Comparison of ENCODE assay signal across 12 mouse cellular contexts in the genomic region with DNA sequence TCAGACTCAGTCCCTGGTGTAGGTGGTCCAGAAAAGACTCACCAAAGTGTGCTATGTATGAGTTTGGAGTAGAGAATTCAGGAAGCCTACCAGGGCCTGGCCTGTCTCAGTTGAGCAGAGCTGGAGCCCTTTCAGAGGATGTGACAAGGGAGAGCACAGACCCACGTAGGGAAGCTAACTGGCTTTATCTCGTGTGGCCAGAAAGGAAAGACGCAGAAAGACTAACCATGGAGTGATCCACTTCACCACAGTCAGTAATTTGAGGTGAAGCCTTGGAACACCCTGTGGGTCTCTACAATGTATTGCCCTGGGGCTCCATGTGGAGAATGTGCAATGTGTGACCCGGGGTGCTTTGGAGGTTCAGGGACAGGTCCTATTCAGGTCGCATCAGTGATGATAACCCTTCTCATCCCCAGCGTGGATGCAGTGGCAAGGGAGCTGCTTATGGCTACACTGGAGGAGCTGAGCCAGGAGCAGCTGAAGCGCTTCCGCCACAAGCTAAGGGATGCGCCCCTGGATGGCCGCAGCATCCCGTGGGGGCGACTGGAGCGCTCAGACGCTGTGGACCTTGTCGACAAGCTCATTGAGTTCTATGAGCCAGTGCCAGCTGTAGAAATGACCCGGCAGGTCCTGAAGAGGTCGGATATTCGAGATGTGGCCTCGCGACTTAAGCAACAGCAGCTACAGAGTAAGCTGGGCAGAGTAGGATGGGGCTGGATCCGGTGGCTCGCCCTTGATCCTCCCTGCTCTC. TPM values are rescaled to one million over a fixed set of nuclear protein-coding genes. Genes with fewer than 3 reads are reported as not detected.
DNase-seq lines count a peak whose midpoint lies in the region; ATAC-seq and TF ChIP-seq lines count a peak whose summit lies in the region.
"Had no signal": no experiment of that assay in that cellular context is flagged by ENCODE, and none has a peak within 500 bp of the region (broad histone marks: within the 10 kb centered on the region; RNA-seq: fewer than 3 reads in every experiment).

No protein-coding gene starts in this region.

- DNase-seq in kidney, adult 11 months, result peak; percentile 37
- no peak for DNase-seq in kidney, adult 18-20 months
- DNase-seq in embryonic facial prominence, embryonic 10.5 days (ENCODE audit: low spot score), result no peak
- no peak for DNase-seq in midbrain, embryonic 14.5 days
- DNase-seq in gastrocnemius, postnatal 25 days, result no peak
- DNase-seq in heart, embryonic 10.5 days (ENCODE audit: low spot score), result no peak
- no peak for DNase-seq in lung, adult 2 months
- DNase-seq: B cell, adult 2 months had no signal

- H3K27me3 ChIP-seq in embryonic facial prominence, embryonic 10.5 days (replicated peaks; ENCODE audit: low read depth, poor library complexity, severe bottlenecking), result peaks cover 88% of the 10 kb centered on the region
- H3K27me3 ChIP-seq in intestine, embryonic 15.5 days (replicated peaks), result peaks cover 40% of the 10 kb centered on the region
- peaks cover 49% of the 10 kb centered on the region for H3K27me3 ChIP-seq in midbrain, embryonic 14.5 days (ENCODE audit: control insufficient read depth, insufficient read depth, low read length)
- peaks cover 90% of the 10 kb centered on the region for H3K27me3 ChIP-seq in heart, embryonic 10.5 days (ENCODE audit: insufficient read depth, poor library complexity, severe bottlenecking)

- WGBS in embryonic facial prominence, embryonic 10.5 days, result 29% methylated on average over 22 of the region's 22 CpGs
- WGBS in intestine, embryonic 15.5 days, result 34% methylated on average over 22 of the region's 22 CpGs
- 24% methylated on average over 22 of the region's 22 CpGs for WGBS in midbrain, embryonic 14.5 days
- 28% methylated on average over 22 of the region's 22 CpGs for WGBS in heart, embryonic 10.5 days
- WGBS in lung, adult 2 months, result 31% methylated on average over 22 of the region's 22 CpGs

- no peaks in the 10 kb centered on the region for H3K36me3 ChIP-seq in embryonic facial prominence, embryonic 10.5 days (replicated peaks)
- no peaks in the 10 kb centered on the region for H3K36me3 ChIP-seq in intestine, embryonic 15.5 days
- no peaks in the 10 kb centered on the region for H3K36me3 ChIP-seq in midbrain, embryonic 14.5 days (ENCODE audit: control insufficient read depth, insufficient read depth, low read length)
- H3K36me3 ChIP-seq in heart, embryonic 10.5 days, result no peaks in the 10 kb centered on the region
- H3K36me3 ChIP-seq: heart, embryonic 12.5 days had no signal

- no peak overlapping the region for H3K27ac ChIP-seq in embryonic facial prominence, embryonic 10.5 days (replicated peaks)
- peak overlapping the region; percentile 49; the same call in 1 of the 2 replicates for H3K27ac ChIP-seq in intestine, embryonic 15.5 days
- H3K27ac ChIP-seq in midbrain, embryonic 14.5 days (replicated peaks; ENCODE audit: low read depth, low read length), result no peak overlapping the region
- no peak overlapping the region for H3K27ac ChIP-seq in heart, embryonic 10.5 days
- H3K27ac ChIP-seq: liver, embryonic 14.5 days had no signal

- peak overlapping the region; percentile 55 for H3K4me3 ChIP-seq in embryonic facial prominence, embryonic 10.5 days
- H3K4me3 ChIP-seq in intestine, embryonic 15.5 days (replicated peaks), result peak overlapping the region; percentile 39
- H3K4me3 ChIP-seq in midbrain, embryonic 14.5 days (replicated peaks; ENCODE audit: low read depth, low read length), result 0 out of 2 replicates have a peak overlapping the region, but pooled peaks have one; percentile 40
- no peak overlapping the region for H3K4me3 ChIP-seq in heart, embryonic 10.5 days
- H3K4me3 ChIP-seq in lung, adult 2 months (replicated peaks; ENCODE audit: extremely low read depth, low read depth, low read length), result no peak overlapping the region

- H3K9ac ChIP-seq in intestine, embryonic 15.5 days, result peak overlapping the region; percentile 35
- no peak overlapping the region for H3K9ac ChIP-seq in midbrain, embryonic 14.5 days (replicated peaks; ENCODE audit: low read length)
- H3K9ac ChIP-seq: liver, embryonic 14.5 days had no signal

- peak overlapping the region; percentile 86 for H3K4me2 ChIP-seq in intestine, embryonic 15.5 days (replicated peaks)
- H3K4me2 ChIP-seq in midbrain, embryonic 14.5 days (ENCODE audit: low read length), result peak overlapping the region; percentile 75; the same call in 1 of the 2 replicates

- H3K9me3 ChIP-seq in embryonic facial prominence, embryonic 10.5 days, result no peaks in the 10 kb centered on the region
- no peaks in the 10 kb centered on the region for H3K9me3 ChIP-seq in intestine, embryonic 15.5 days
- H3K9me3 ChIP-seq in midbrain, embryonic 14.5 days (ENCODE audit: control insufficient read depth, low read length), result no peaks in the 10 kb centered on the region
- no peaks in the 10 kb centered on the region for H3K9me3 ChIP-seq in heart, embryonic 10.5 days
- H3K9me3 ChIP-seq: heart, embryonic 12.5 days had no signal

- H3K4me1 ChIP-seq in embryonic facial prominence, embryonic 10.5 days, result peaks cover 22% of the 10 kb centered on the region
- H3K4me1 ChIP-seq in intestine, embryonic 15.5 days (replicated peaks), result peaks cover 14% of the 10 kb centered on the region
- H3K4me1 ChIP-seq in midbrain, embryonic 14.5 days (ENCODE audit: control insufficient read depth, insufficient read depth, low read length), result 0 out of 2 replicates have a peak, but pooled peaks cover 11% of the 10 kb centered on the region
- peaks cover 19% of the 10 kb centered on the region for H3K4me1 ChIP-seq in heart, embryonic 10.5 days
- H3K4me1 ChIP-seq in lung, adult 2 months (ENCODE audit: control insufficient read depth, insufficient read depth, low read length), result peaks cover 10% of the 10 kb centered on the region

- TF ChIP-seq CTCF in lung, adult 2 months (IDR thresholded peaks at IDR 0.05; ENCODE audit: insufficient read depth, low read length), result no peak

- TF ChIP-seq POLR2A in lung, adult 2 months (IDR thresholded peaks at IDR 0.05; ENCODE audit: borderline replicate concordance, extremely low read depth, low read depth, low read length), result no peak

- ATAC-seq in intestine, embryonic 15.5 days, result no peak
- no peak for ATAC-seq in midbrain, embryonic 14.5 days (ENCODE audit: low FRiP score, low TSS enrichment)

RNA-seq across cellular contexts. Expression of gene Nlrp6, which starts 0.7 kb away (rescaled TPM):
- 0.19 TPM in 1 of 2 replicates, not detected in the other for polyA plus RNA-seq in embryonic facial prominence, embryonic 10.5 days (2016; fragmentation: Nextera tagmentation; extraction: Ambion mirVana)
- 42.9 and 46.8 TPM in 2 replicates for polyA plus RNA-seq in intestine, embryonic 15.5 days (2015; fragmentation: Nextera tagmentation; extraction: Ambion mirVana)
- polyA plus RNA-seq in midbrain, embryonic 14.5 days (2014; fragmentation: Nextera tagmentation; extraction: Ambion mirVana), result 0.32 and 0.89 TPM in 2 replicates
- total RNA-seq in gastrocnemius, postnatal 25 days (2021), result not detected
- polyA plus RNA-seq in heart, embryonic 10.5 days (2016; fragmentation: Nextera tagmentation; extraction: Ambion mirVana), result 0.14 TPM in 1 of 2 replicates, not detected in the other
- 0.07 and 0.31 TPM in 2 replicates for polyA plus RNA-seq in lung, adult 2 months (2012; rRNA removed)

RNA-seq across cellular contexts. Expression of gene Pgghg, which starts 19.8 kb away (rescaled TPM):
- polyA plus RNA-seq in embryonic facial prominence, embryonic 10.5 days (2016; fragmentation: Nextera tagmentation; extraction: Ambion mirVana), result 13.5 and 14.3 TPM in 2 replicates
- polyA plus RNA-seq in intestine, embryonic 15.5 days (2015; fragmentation: Nextera tagmentation; extraction: Ambion mirVana), result 21.6 and 21.9 TPM in 2 replicates
- 5.0 and 7.4 TPM in 2 replicates for polyA plus RNA-seq in midbrain, embryonic 14.5 days (2014; fragmentation: Nextera tagmentation; extraction: Ambion mirVana)
- total RNA-seq in gastrocnemius, postnatal 25 days (2021), result 1 to 10 TPM; 4.3 to 4.6 TPM
- 13.7 and 16.1 TPM in 2 replicates for polyA plus RNA-seq in heart, embryonic 10.5 days (2016; fragmentation: Nextera tagmentation; extraction: Ambion mirVana)
- polyA plus RNA-seq in lung, adult 2 months (2012; rRNA removed), result 38.1 and 39.3 TPM in 2 replicates

RNA-seq across cellular contexts. Expression of gene Cox8b, which starts 21.2 kb away (rescaled TPM):
- polyA plus RNA-seq in embryonic facial prominence, embryonic 10.5 days (2016; fragmentation: Nextera tagmentation; extraction: Ambion mirVana), result not detected in 2 replicates
- not detected in 2 replicates for polyA plus RNA-seq in intestine, embryonic 15.5 days (2015; fragmentation: Nextera tagmentation; extraction: Ambion mirVana)
- polyA plus RNA-seq in midbrain, embryonic 14.5 days (2014; fragmentation: Nextera tagmentation; extraction: Ambion mirVana), result not detected in 2 replicates
- total RNA-seq in gastrocnemius, postnatal 25 days (2021), result 1,000 to 10,000 TPM; 1,696 to 1,975 TPM
- 13.6 and 46.8 TPM in 2 replicates for polyA plus RNA-seq in heart, embryonic 10.5 days (2016; fragmentation: Nextera tagmentation; extraction: Ambion mirVana)
- polyA plus RNA-seq in lung, adult 2 months (2012; rRNA removed), result 46.7 and 104 TPM in 2 replicates
- polyA plus RNA-seq: liver, embryonic 14.5 days had no signal

RNA-seq across cellular contexts. Expression of gene Ifitm5, which starts 28.7 kb away (rescaled TPM):
- 2.9 and 3.8 TPM in 2 replicates for polyA plus RNA-seq in embryonic facial prominence, embryonic 10.5 days (2016; fragmentation: Nextera tagmentation; extraction: Ambion mirVana)
- 2.4 and 3.4 TPM in 2 replicates for polyA plus RNA-seq in intestine, embryonic 15.5 days (2015; fragmentation: Nextera tagmentation; extraction: Ambion mirVana)
- polyA plus RNA-seq in midbrain, embryonic 14.5 days (2014; fragmentation: Nextera tagmentation; extraction: Ambion mirVana), result 0.29 TPM in 1 of 2 replicates, not detected in the other
- total RNA-seq in gastrocnemius, postnatal 25 days (2021), result under 1 TPM in 1 of 2 experiments, not detected in 1; 0.64 TPM
- polyA plus RNA-seq in heart, embryonic 10.5 days (2016; fragmentation: Nextera tagmentation; extraction: Ambion mirVana), result 1.8 and 2.3 TPM in 2 replicates
- 3.2 and 5.2 TPM in 2 replicates for polyA plus RNA-seq in lung, adult 2 months (2012; rRNA removed)
- total RNA-seq: layer of hippocampus, adult 18-20 months had no signal

RNA-seq across cellular contexts. Expression of gene Gm45717, which starts 34.3 kb away (rescaled TPM):
- polyA plus RNA-seq in embryonic facial prominence, embryonic 10.5 days (2016; fragmentation: Nextera tagmentation; extraction: Ambion mirVana), result 0.52 TPM in 1 of 2 replicates, not detected in the other
- polyA plus RNA-seq in intestine, embryonic 15.5 days (2015; fragmentation: Nextera tagmentation; extraction: Ambion mirVana), result 0.69 TPM in 1 of 2 replicates, not detected in the other
- polyA plus RNA-seq in midbrain, embryonic 14.5 days (2014; fragmentation: Nextera tagmentation; extraction: Ambion mirVana), result not detected in 2 replicates
- total RNA-seq in gastrocnemius, postnatal 25 days (2021), result not detected
- not detected in 2 replicates for polyA plus RNA-seq in heart, embryonic 10.5 days (2016; fragmentation: Nextera tagmentation; extraction: Ambion mirVana)
- polyA plus RNA-seq in lung, adult 2 months (2012; rRNA removed), result 0.63 TPM in 1 of 2 replicates, not detected in the other
- total RNA-seq: layer of hippocampus, adult 18-20 months had no signal
- polyA plus RNA-seq: heart, embryonic 12.5 days; liver, embryonic 14.5 days had no signal

Comparison
In these comparisons a context has a peak if more than half of its experiments do, and no peak if none do; other contexts are left out.
1. H3K4me3 ChIP-seq: peak in embryonic facial prominence, embryonic 10.5 days (single experiment), intestine, embryonic 15.5 days (single experiment) and midbrain, embryonic 14.5 days (single experiment); none in heart, embryonic 10.5 days (single experiment) and lung, adult 2 months (single experiment).
2. RNA of gene Nlrp6, which starts 0.7 kb away (polyA plus RNA-seq): 42.9 to 46.8 TPM in intestine, embryonic 15.5 days; 0.32 to 0.89 TPM in midbrain, embryonic 14.5 days, 0.19 TPM in embryonic facial prominence, embryonic 10.5 days, 0.14 TPM in heart, embryonic 10.5 days and 0.07 to 0.31 TPM in lung, adult 2 months; every median in the first group is over 10 times any median in the second.
3. RNA of gene Cox8b, which starts 21.2 kb away (polyA plus RNA-seq): 46.7 to 104 TPM in lung, adult 2 months and 13.6 to 46.8 TPM in heart, embryonic 10.5 days; not detected in intestine, embryonic 15.5 days, not detected in embryonic facial prominence, embryonic 10.5 days and not detected in midbrain, embryonic 14.5 days; every median in the first group is over 10 times any median in the second.